Mouse (Mus musculus): ENCODE measurements around the gene Lingo1.

Lingo1 gene

GRCm38 (mm10) chr9:56636214-56636613 lies 160.1 kb downstream of the Lingo1 start:
- in situ Hi-C loops (cut with MboI, MseI): loop anchor here (25.0 kb wide), 1 partner anchor 551 kb away; no protein-coding TSS in a partner anchor

- in situ Hi-C loops (cut with MboI, MseI): loop anchor here (25.0 kb wide), 1 partner anchor 552 kb away; no protein-coding TSS in a partner anchor
Observed at GRCm38 (mm10) chr9:56635498-56636121, 160.7 kb downstream of the Lingo1 start.

- in situ Hi-C loops (cut with MboI, MseI): loop anchor here (25.0 kb wide), 1 partner anchor 552 kb away; no protein-coding TSS in a partner anchor
Observed at GRCm38 (mm10) chr9:56635121-56635497, 161.2 kb downstream of the Lingo1 start.

- in situ Hi-C loops (cut with MboI, MseI): loop anchor here (25.0 kb wide), 1 partner anchor 553 kb away; no protein-coding TSS in a partner anchor
Observed at GRCm38 (mm10) chr9:56634406-56635120, 161.7 kb downstream of the Lingo1 start.

DNA sequence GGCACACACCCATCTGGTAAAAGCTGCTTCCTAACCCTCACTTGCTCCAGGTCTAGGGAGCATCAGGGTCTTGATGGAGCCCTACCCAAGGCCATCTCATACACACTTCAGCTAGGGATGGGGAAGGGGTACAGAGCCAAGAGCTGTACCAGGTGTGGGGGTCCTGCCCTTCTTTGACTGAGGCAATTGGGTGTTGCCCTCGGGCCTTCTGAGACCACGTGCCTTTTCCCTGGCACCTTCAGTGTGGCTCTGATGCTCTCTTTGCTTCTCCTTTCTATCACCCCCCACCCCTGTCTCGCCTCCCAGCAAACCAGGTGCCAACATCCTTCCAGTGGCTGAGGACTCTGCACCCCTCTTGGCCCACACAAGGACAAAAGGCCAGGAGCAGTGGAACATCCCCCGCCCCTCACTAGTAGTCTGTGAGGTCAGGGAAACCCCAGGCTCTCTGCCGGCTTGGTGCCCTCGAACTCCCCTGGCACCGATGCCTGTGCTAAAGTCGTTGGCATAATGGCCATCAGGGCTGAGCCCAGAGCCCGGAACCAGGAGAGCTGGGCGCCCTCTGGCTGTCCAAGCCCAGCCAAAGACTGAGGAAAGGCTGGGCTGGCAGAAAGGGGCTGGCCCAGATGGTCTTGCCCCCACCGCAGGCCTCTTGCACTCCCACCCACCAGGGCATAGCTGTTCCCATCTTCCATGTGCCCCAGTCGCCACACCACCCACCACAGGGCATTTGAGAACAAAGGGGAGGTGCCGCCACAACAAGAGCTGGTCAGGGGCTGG lies 162.6 kb downstream of the Lingo1 start:
- in situ Hi-C loops (cut with MboI, MseI): loop anchor here (25.0 kb wide), 1 partner anchor 554 kb away; no protein-coding TSS in a partner anchor

DNA sequence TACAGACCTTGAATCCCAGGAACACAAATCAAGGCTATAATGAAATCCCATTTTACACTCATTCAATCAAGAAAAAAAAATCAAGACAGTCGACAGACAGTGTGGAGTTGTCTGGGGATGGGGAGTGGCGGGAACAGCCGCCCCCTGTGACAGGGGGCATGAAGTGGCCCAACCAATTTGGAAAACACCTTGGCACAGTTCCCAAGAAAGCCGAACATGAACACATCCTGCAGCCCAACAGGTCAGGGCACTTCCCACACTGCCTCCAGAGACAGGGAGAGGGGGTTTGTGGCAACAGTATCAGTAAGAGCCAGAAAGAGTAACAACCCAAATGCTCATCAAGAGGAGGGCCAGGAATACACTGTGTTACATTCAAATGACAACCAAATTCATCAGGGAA lies 165.3 kb downstream of the Lingo1 start:
- in situ Hi-C loops (cut with MboI, MseI): loop anchor here (25.0 kb wide), 1 partner anchor 556 kb away; no protein-coding TSS in a partner anchor

DNA sequence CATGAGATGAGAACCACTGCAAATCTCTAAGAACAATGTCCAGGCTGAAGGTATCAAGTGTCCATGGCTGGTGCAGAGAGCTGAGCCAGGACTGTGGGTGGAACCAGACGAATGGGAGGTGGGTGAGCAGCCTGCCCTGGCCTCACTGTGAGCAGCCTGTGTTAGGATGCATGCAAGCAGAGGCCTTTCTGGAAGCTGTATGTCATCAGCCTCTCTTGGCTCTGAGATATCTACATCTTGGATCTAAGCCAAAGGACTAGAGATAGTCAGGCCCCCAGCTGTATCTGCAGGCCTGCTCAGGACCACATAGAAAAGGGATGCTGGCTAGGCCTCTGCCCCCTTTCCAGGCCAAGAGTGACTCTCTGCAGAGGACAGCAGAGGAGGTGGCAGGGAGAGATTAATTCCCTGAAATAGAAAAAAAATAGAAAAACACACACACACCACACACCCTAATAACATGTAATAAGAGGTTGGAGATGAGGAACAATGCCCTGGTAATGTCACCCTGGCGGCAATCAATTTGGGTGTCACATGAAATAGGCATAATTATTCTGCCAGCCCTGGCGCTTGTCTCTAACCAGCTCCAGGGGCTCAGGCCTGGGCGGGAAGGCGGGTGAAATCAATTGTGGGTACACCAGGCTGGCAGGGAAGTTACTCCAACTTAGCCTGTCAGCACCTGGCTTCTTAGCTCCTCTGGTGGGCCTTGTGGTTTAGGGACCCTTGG lies 166.4 kb downstream of the Lingo1 start:
- in situ Hi-C loops (cut with MboI, MseI): loop anchor here (25.0 kb wide), 1 partner anchor 557 kb away; no protein-coding TSS in a partner anchor

DNA sequence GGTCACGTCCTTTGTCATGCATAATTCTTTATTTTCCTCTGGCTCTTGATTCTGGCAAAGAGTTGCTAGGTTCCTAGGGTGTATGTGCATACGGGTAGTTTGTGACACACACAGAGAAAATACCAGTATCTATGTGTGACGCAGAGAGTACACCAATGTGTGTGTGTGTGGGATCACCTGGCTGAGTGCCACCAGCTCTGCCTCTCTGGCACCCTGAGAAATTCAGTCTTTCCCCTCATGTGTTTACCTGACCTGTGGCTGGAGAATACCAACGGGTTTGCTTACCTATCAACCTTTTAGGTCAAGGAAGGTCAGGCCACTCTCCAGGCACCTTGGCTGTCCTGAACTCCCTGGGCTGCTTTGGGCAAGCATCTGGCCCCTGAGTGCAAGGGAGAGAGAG lies 169.0 kb downstream of the Lingo1 start:
- in situ Hi-C loops (cut with MboI, MseI): loop anchor here (25.0 kb wide), 1 partner anchor 560 kb away; no protein-coding TSS in a partner anchor

DNA sequence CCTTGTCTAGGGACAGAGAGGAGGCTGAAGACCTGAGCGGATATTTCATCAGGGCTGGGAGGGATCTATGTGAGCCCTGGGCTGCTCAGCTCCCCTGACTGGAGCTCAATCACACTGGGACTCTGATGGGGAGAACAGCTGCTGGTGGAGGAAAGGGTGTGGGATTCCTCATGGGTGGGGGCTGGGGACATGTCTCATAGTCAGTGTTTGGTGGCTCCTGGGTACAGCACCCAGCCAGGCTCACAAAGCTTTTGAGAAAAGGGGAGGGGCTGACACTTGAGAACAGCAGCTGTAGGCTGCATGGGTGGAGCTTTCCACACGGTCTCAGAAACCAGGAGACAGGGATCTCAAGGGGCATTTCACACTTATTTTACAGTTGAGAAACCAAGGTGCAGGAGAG lies 171.3 kb downstream of the Lingo1 start:
- in situ Hi-C loops (cut with MboI, MseI): loop anchor here (25.0 kb wide), 1 partner anchor 562 kb away; no protein-coding TSS in a partner anchor

DNA sequence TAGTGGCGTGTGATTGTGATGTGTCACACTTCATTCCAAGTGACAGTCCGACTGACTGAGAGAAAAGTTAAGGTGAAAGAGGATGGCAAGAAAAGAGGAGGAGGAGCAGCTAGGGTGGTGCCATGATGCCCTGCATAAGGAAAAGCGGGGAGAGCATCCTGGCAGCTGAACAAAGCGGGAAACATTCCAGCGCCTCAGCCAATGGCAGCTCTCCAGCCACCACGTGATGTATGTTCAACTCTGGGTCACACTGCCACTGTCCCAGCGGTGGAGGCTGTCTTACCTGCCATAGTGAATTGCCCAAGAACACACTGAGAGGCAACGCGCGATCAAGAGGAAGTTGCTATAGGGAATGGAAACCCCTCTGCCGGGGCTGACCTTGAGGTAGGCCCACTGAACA lies 172.9 kb downstream of the Lingo1 start:
- in situ Hi-C loops (cut with MboI, MseI): no loop called here

DNA sequence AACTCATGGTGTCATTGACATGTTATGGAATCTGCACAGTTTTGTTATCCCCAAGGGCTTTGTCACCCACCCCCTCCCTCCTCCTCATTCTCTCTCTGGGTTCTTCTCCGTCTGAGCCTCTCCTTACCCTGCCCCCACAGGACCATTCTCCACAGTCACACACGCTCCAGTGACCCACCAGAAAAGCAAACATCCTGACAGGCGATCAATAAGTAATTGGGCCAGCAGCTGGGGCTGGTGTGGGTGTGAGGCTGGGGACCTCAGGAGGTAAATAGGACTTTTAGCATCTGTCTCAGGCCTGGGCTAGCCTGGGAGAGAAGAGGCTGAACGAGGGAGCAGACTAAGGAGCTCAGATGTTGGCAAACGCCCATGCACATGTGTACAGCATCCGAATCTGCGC lies 173.5 kb downstream of the Lingo1 start:
- in situ Hi-C loops (cut with MboI, MseI): no loop called here

GRCm38 (mm10) chr9:56620512-56621371 lies 175.5 kb downstream of the Lingo1 start:
- in situ Hi-C loops (cut with MboI, MseI): no loop called here

DNA sequence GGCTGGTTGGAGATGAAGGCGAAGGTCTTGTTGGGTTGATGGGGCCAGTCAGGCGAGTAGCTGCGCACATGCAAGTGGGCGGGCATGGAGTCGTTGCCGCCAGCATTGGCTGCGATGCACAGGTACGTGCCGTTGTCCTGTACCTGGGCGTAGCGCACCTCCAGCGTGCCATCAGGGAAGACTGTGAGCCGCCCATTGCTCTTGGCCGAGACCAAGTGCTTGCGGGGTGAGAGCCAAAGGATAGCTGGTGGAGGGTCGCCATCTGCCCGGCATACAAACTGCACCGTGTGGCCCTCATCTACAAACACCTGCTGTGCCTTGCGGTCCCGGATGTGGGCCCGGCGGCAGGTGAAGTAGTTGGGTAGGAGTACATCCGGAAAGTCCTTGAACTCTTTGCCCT lies 176.6 kb downstream of the Lingo1 start:
- in situ Hi-C loops (cut with MboI, MseI): no loop called here

GRCm38 (mm10) chr9:56618660-56619059 lies 177.6 kb downstream of the Lingo1 start:
- in situ Hi-C loops (cut with MboI, MseI): no loop called here

GRCm38 (mm10) chr9:56616061-56616460 lies 180.2 kb downstream of the Lingo1 start:
- in situ Hi-C loops (cut with MboI, MseI): no loop called here

DNA sequence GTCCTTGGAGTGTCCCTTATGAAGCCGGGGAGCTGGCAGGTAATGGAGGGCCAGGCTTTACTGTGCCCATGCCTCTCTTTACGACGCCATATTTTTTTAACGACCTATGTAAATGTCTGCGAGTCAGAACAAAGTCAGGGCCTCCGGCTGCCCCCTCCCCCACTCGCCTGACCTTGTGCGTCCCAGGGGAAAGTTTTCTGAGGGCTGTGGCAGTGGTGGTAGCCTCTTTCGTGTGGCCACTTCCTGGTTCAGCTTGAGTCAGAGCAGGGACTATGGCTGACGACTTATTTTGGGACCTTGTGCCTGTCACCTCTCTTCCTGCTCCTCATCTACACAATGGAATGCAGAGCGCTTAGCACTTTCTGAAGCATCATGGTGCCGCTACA lies 183.5 kb downstream of the Lingo1 start:
- in situ Hi-C loops (cut with MboI, MseI): no loop called here

GRCm38 (mm10) chr9:56611912-56612797 lies 184.1 kb downstream of the Lingo1 start:
- in situ Hi-C loops (cut with MboI, MseI): no loop called here

DNA sequence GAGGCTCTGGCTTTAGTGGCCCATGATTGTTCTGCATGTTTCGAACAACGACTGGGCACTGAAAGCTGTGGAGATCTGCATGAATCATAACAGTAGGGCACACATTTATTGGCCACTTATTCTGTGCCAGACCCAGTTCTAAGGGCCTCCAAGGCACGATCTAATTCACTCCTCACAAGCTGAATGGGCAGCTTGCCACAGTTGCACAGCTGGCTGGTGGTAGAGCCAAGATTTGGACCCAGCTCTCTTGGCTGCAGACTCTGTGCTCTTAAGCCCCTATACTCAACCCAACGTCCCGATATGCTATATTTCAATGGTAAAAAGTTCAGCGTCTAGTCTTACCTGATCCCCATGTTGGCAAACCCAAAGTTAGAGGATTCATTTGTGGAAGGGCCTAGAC lies 185.3 kb downstream of the Lingo1 start:
- in situ Hi-C loops (cut with MboI, MseI): no loop called here

GRCm38 (mm10) chr9:56610466-56610865 lies 185.8 kb downstream of the Lingo1 start:
- in situ Hi-C loops (cut with MboI, MseI): no loop called here

Data from regulatory T cell (primary cell).